Mouse (Mus musculus) liver, postnatal 0 days (tissue): Measurements from ENCODE around the gene Plxna2. TPM values are rescaled to one million over a fixed set of nuclear protein-coding genes. Genes with fewer than 3 reads are reported as not detected.
A peak's percentile ranks its signal among the peaks of the same experiment; 100 is the strongest.

Experiments
- ATAC-seq: fragments of 200-750 bp; cut with Nextera tagmentation; 2 replicates; pipeline ENCODE4 v1.8.0; 2017; ENCODE audit warnings: mild to moderate bottlenecking, moderate library complexity
- DNase-seq: peaks from one replicate; pipeline ENCODE4 v3.0.0-alpha.2; 2016
- H3K27ac ChIP-seq: fragments of 300-500 bp; sonication (generic); 2 replicates; pipeline ENCODE4 v1.5.1; 2014; ENCODE audit warnings: antibody characterized with exemption, moderate library complexity, mild to moderate bottlenecking, low read depth
- H3K27me3 ChIP-seq: fragments of 300-500 bp; sonication (generic); 2 replicates; pipeline ENCODE4 v1.6.1; 2014; ENCODE audit warnings: low read length, control low read depth, mixed read lengths; ENCODE audit not compliant: insufficient read depth
- H3K36me3 ChIP-seq: fragments of 300-500 bp; sonication (generic); replicated peaks from 2 replicates; pipeline ENCODE4 v1.6.1; 2014; ENCODE audit warnings: mild to moderate bottlenecking, control low read depth, low read length, moderate library complexity, mixed read lengths; ENCODE audit not compliant: insufficient read depth
- H3K4me1 ChIP-seq: fragments of 300-500 bp; sonication (generic); 2 replicates; pipeline ENCODE4 v1.6.1; 2014; ENCODE audit warnings: antibody characterized with exemption, mild to moderate bottlenecking, control low read depth; ENCODE audit not compliant: insufficient read depth
- H3K4me2 ChIP-seq: fragments of 300-500 bp; sonication (generic); 2 replicates; pipeline ENCODE4 v1.6.1; 2014; ENCODE audit warnings: low read depth, mild to moderate bottlenecking, low read length, moderate library complexity, mixed read lengths
- H3K4me3 ChIP-seq: fragments of 300-500 bp; sonication (generic); 2 replicates; pipeline ENCODE4 v1.5.1; 2014; ENCODE audit warnings: low read depth, low read length
- H3K9ac ChIP-seq: fragments of 300-500 bp; sonication (generic); replicated peaks from 2 replicates; pipeline ENCODE4 v1.6.1; 2014; ENCODE audit warnings: mild to moderate bottlenecking, moderate library complexity
- H3K9me3 ChIP-seq: fragments of 300-500 bp; sonication (generic); 2 replicates; pipeline ENCODE4 v1.6.1; 2016; ENCODE audit warnings: mild to moderate bottlenecking, control low read depth, low read length, mixed read lengths
- CTCF ChIP-seq: sonication (generic); IDR thresholded peaks from 2 replicates; pipeline ENCODE4 v1.5.1; 2016; ENCODE audit warnings: antibody characterized with exemption, low read depth
- EP300 ChIP-seq: IDR thresholded peaks from 2 replicates; pipeline ENCODE4 v1.6.1; 2016; ENCODE audit warnings: antibody characterized with exemption, low read depth, mild to moderate bottlenecking
- WGBS: fragments of 180-500 bp; shearing (Covaris S2); extraction: QIAGEN DNeasy Blood & Tissue Kit; methylation state at CpG from one replicate; pipeline ENCODE4 v1.1.7; 2014; ENCODE audit not compliant: insufficient replicate concordance; 5-methylcytosine and 5-hydroxymethylcytosine counted together
- polyA plus RNA-seq: library from polyadenylated mRNA; unstranded; fragments of >200 nt; fragmentation: Nextera tagmentation; extraction: Ambion mirVana; gene quantifications from 2 replicates; pipeline ENCODE4 v1.2.1, GENCODE M21; 2015

Gene Plxna2
- polyA plus RNA-seq, 1 experiment from 2014 or later: 2.3 TPM

DNA sequence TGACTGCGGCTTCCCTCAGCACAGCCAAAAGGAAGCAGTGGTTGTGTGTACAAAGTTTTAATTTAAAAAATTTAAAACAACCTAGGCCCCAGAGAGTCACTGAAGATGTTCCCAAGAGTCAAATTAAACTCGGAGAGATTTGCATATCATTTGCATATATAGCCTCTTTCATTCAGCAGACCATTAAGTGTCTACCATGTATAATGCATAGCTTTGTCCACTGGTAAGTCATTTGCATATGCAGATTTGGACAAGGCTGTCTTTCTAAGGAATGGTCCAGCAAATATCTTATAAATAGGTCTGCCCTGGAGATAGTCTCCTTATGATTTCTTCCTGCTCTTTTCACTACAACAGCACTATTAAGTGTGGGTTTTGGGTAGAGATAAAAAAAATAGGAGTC lies 103.2 kb downstream of the Plxna2 start:
- Histone ChIP-seq H3K27ac (no peak overlapping the region), H3K4me1 (no peaks in the 10 kb centered on the region), H3K9ac (no peak overlapping the region), H3K36me3 (no peaks in the 10 kb centered on the region), H3K4me2 (no peak overlapping the region), H3K4me3 (no peak overlapping the region), H3K9me3 (no peaks in the 10 kb centered on the region), H3K27me3 (no peaks in the 10 kb centered on the region)
- no peak for ATAC-seq
- WGBS: 83% methylated on average over 2 of the region's 2 CpGs
- DNase-seq: no peak
- no peak for TF ChIP-seq EP300
- no peak for TF ChIP-seq CTCF

DNA sequence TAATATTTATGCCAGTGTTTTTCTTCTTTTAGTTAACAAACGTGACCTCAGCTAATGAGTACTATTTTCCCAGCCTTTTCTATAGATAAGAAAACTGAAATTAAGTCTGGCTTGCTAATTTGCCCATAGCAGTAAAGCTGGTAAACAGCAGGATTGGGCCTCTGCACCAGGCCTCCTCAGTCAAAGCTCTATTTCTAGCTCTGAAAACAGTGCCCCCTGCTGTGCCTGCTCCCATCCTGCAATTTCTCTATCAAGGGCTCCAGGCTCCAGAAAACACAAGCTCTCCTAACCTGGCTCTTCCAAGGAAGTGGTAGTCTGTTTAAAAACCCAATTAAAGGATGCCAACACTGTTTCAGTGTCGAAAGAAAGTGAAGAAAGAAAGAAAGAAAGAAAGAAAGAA lies 104.3 kb downstream of the Plxna2 start:
- H3K4me2 ChIP-seq: no peak overlapping the region
- no peaks in the 10 kb centered on the region for H3K9me3 ChIP-seq
- TF ChIP-seq CTCF (peak; percentile 71), EP300 (no peak)
- H3K4me1 ChIP-seq: no peaks in the 10 kb centered on the region
- H3K27ac ChIP-seq: no peak overlapping the region
- WGBS: 49% methylated on average over 2 of the region's 2 CpGs
- ATAC-seq (no peak), DNase-seq (peak; percentile 68)
- no peaks in the 10 kb centered on the region for H3K27me3 ChIP-seq
- H3K4me3 ChIP-seq: no peak overlapping the region
- no peak overlapping the region for H3K9ac ChIP-seq
- no peaks in the 10 kb centered on the region for H3K36me3 ChIP-seq

DNA sequence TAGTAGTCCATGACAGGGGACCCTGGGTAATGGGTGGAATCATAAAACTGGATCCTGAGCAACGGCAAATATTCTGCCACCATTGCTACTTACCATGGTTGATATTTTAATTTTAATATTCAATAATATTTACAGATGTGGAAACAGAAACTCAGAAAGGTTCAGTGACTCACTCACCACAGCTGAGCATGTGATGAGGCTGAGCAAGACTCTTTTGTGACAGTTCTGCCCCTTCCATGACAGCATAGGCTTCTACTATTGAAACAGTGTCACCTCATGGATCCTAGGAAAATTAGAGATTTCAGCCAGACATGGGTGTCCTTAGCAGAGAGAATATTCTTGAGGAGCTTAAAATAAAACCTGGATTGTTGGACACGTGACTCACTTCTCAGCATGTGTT lies 116.8 kb downstream of the Plxna2 start:
- DNase-seq: no peak
- Histone ChIP-seq H3K27ac (no peak overlapping the region), H3K9ac (no peak overlapping the region), H3K36me3 (no peaks in the 10 kb centered on the region), H3K4me1 (no peaks in the 10 kb centered on the region; the same call in none of the 2 replicates), H3K27me3 (no peaks in the 10 kb centered on the region), H3K4me2 (no peak overlapping the region), H3K4me3 (no peak overlapping the region), H3K9me3 (no peaks in the 10 kb centered on the region)
- TF ChIP-seq EP300 (no peak), CTCF (no peak)
- no peak for ATAC-seq
- WGBS: 82% methylated on average over 2 of the region's 2 CpGs

DNA sequence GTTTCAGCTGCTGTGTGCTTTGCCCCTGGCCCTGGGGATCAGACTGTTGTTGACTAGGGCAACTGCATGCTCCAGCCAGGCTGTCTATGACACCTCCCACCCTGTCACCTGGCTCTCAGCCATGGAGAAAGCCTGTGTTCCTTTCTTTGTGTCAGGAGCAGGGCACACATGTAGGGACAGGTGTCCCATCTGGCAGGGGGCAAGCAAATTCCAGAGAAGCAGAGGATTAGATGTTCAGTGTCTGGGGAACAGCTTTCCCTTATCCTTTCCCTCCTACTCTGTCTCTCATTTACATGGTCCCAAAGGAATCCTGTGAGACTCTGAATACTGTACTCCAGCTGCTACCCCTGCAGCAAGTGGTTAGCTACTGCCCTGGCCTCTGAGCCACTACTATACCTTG lies 121.9 kb downstream of the Plxna2 start:
- Histone ChIP-seq H3K36me3 (no peaks in the 10 kb centered on the region), H3K4me2 (no peak overlapping the region), H3K9me3 (no peaks in the 10 kb centered on the region), H3K4me3 (no peak overlapping the region), H3K9ac (no peak overlapping the region), H3K27ac (no peak overlapping the region), H3K4me1 (peaks cover 2% of the 10 kb centered on the region), H3K27me3 (no peaks in the 10 kb centered on the region)
- ATAC-seq (no peak), DNase-seq (peak; percentile 52)
- TF ChIP-seq CTCF (no peak), EP300 (no peak)

DNA sequence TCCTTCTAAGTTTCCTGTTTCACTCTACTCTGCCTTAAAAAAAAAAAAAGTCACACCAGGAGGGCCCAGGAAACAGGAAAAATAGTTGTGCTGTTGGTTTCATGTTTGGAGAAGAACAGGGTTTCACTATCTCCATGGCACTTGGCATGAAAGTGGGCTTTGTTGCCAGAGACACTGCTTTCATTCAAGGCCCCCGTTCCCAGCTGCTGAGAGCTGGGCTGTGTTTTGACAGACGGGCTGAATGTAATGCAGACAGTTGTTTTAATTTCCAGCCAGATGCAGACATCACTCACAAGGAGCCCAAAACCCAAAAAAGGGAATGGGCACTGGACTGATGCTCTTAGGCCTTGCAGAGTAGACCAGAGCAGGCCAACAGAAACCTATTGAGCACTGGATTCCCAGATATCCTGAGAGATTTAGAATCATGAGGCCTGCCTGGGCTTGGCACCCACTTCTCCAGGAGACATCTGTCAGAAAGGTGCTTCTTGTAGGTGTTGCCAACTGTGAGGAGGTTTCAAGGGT lies 124.9 kb downstream of the Plxna2 start:
- Histone ChIP-seq H3K4me2 (no peak overlapping the region), H3K4me3 (no peak overlapping the region), H3K9ac (no peak overlapping the region), H3K4me1 (peaks cover 11% of the 10 kb centered on the region), H3K9me3 (no peaks in the 10 kb centered on the region), H3K27ac (no peak overlapping the region), H3K36me3 (no peaks in the 10 kb centered on the region), H3K27me3 (no peaks in the 10 kb centered on the region)
- ATAC-seq (no peak), DNase-seq (no peak)
- WGBS: 56% methylated on average over 2 of the region's 2 CpGs
- TF ChIP-seq EP300 (no peak), CTCF (no peak)

DNA sequence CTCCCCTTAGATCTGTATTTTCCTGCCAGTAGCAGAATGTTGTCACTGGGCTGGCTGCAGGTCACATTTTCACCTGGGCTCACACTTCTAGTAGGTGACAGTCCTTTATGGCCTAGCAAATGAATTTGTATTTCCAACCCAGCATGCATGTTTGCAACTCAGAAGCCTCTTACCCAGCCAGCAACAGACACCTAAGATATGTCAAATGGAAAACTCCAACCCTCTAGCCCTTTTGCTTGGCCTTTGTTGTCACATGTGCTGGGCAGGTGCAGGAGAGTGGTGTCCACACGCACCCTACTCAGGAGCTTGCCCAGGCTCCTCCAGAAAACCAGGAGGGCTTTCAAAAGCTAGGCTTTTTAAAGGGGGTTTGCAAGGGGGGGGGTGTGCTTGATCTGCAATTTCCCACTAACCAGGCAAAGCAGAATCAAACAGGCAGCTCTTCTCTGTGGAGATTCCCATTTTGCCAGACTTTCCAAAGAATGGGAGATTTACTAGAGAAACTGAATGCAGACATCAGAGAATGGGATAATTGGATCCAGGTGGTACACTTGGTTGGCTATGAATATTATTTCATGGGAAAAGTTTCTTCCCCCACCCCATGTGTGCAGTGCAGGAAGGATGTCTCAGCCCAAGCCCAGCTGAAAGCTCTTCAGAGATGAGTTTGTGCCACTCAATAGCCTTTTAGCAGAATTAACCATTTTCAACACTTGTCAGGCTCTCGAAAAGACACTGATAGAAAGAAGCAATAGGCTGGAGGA lies 127.3 kb downstream of the Plxna2 start:
- TF ChIP-seq CTCF (no peak), EP300 (no peak)
- H3K4me1 ChIP-seq: peaks cover 11% of the 10 kb centered on the region; the same call in 1 of the 2 replicates
- H3K4me2 ChIP-seq: no peak overlapping the region
- DNase-seq (no peak), ATAC-seq (no peak)
- 75% methylated on average over 2 of the region's 2 CpGs for WGBS
- no peaks in the 10 kb centered on the region for H3K9me3 ChIP-seq
- H3K36me3 ChIP-seq: no peaks in the 10 kb centered on the region
- H3K27ac ChIP-seq: no peak overlapping the region
- no peak overlapping the region for H3K9ac ChIP-seq
- H3K4me3 ChIP-seq: no peak overlapping the region
- H3K27me3 ChIP-seq: no peaks in the 10 kb centered on the region
